9 mouse cellular contexts compared by ENCODE assay signal in the genomic region with DNA sequence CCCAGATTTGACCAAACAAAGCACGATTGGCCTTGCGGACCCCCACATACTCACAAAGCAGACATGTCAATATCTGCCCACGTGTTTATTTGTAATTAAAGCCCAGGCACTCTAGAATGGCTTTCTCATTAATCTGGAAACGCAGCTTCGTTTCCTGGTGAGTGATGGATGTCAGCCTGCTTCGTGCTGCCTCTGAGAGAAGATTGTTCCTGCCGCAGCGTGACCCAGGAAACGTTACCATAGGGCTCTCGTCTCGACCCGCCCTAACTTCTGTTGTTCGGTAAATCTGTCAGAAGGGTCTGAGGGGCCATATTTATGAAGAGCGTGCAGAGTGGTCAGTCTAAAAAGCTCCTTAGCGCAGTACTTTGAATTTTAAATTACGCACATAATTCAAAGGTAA.
DNase-seq lines count a peak whose midpoint lies in the region; ATAC-seq and TF ChIP-seq lines count a peak whose summit lies in the region.
"Had no signal": no experiment of that assay in that cellular context is flagged by ENCODE, and none has a peak within 500 bp of the region (broad histone marks: within the 10 kb centered on the region; RNA-seq: fewer than 3 reads in every experiment).

No protein-coding gene starts in this region.

- 0 out of 2 replicates have a peak overlapping the region, but pooled peaks have one; percentile 7 for H3K4me2 ChIP-seq in intestine, postnatal 0 days (replicated peaks; ENCODE audit: low read depth)
- H3K4me2 ChIP-seq in intestine, embryonic 16.5 days (ENCODE audit: low read depth, low read length) = no peak overlapping the region
- peak overlapping the region; percentile 21 for H3K4me2 ChIP-seq in hindbrain, embryonic 12.5 days (replicated peaks)
- H3K4me2 ChIP-seq in limb, embryonic 12.5 days = peak overlapping the region; percentile 40
- H3K4me2 ChIP-seq in neural tube, embryonic 14.5 days (ENCODE audit: low read depth, low read length) = peak overlapping the region; percentile 6; the same call in 1 of the 2 replicates
- H3K4me2 ChIP-seq: lung, embryonic 15.5 days had no signal

- no peak overlapping the region for H3K4me3 ChIP-seq in intestine, postnatal 0 days (ENCODE audit: low read depth, low read length)
- H3K4me3 ChIP-seq in intestine, embryonic 16.5 days (ENCODE audit: low read length) = no peak overlapping the region
- no peak overlapping the region for H3K4me3 ChIP-seq in hindbrain, embryonic 12.5 days
- 0 out of 2 replicates have a peak overlapping the region, but pooled peaks have one; percentile 3 for H3K4me3 ChIP-seq in limb, embryonic 12.5 days (replicated peaks)
- no peak overlapping the region for H3K4me3 ChIP-seq in neural tube, embryonic 14.5 days (ENCODE audit: low read depth, low read length)
- H3K4me3 ChIP-seq: erythroblast, embryonic 14.5 days; lung, embryonic 15.5 days had no signal

- WGBS in intestine, postnatal 0 days = 62% methylated on average over 16 of the region's 16 CpGs
- 46% methylated on average over 16 of the region's 16 CpGs for WGBS in intestine, embryonic 16.5 days
- WGBS in hindbrain, embryonic 12.5 days = 15% methylated on average over 16 of the region's 16 CpGs
- WGBS in limb, embryonic 12.5 days = 19% methylated on average over 16 of the region's 16 CpGs
- 7% methylated on average over 16 of the region's 16 CpGs for WGBS in neural tube, embryonic 14.5 days

- H3K36me3 ChIP-seq in intestine, postnatal 0 days (ENCODE audit: control insufficient read depth, insufficient read depth) = no peaks in the 10 kb centered on the region
- no peaks in the 10 kb centered on the region for H3K36me3 ChIP-seq in intestine, embryonic 16.5 days (ENCODE audit: control insufficient read depth, insufficient read depth, low read length)
- no peaks in the 10 kb centered on the region for H3K36me3 ChIP-seq in hindbrain, embryonic 12.5 days
- H3K36me3 ChIP-seq in limb, embryonic 12.5 days = no peaks in the 10 kb centered on the region
- no peaks in the 10 kb centered on the region for H3K36me3 ChIP-seq in neural tube, embryonic 14.5 days (ENCODE audit: control insufficient read depth, insufficient read depth, low read length)
- H3K36me3 ChIP-seq: lung, embryonic 15.5 days had no signal

- H3K9me3 ChIP-seq in intestine, postnatal 0 days (ENCODE audit: control insufficient read depth) = no peaks in the 10 kb centered on the region
- H3K9me3 ChIP-seq in intestine, embryonic 16.5 days (ENCODE audit: control insufficient read depth, low read length) = no peaks in the 10 kb centered on the region
- H3K9me3 ChIP-seq in hindbrain, embryonic 12.5 days (replicated peaks) = no peaks in the 10 kb centered on the region
- H3K9me3 ChIP-seq in limb, embryonic 12.5 days = no peaks in the 10 kb centered on the region
- H3K9me3 ChIP-seq in neural tube, embryonic 14.5 days (ENCODE audit: control insufficient read depth, low read length) = no peaks in the 10 kb centered on the region
- H3K9me3 ChIP-seq: lung, embryonic 15.5 days had no signal

- H3K27me3 ChIP-seq in intestine, postnatal 0 days (replicated peaks; ENCODE audit: control insufficient read depth, insufficient read depth, low read length) = no peaks in the 10 kb centered on the region
- no peaks in the 10 kb centered on the region for H3K27me3 ChIP-seq in intestine, embryonic 16.5 days (replicated peaks; ENCODE audit: control insufficient read depth, insufficient read depth, low read length)
- H3K27me3 ChIP-seq in hindbrain, embryonic 12.5 days = 0 out of 2 replicates have a peak, but pooled peaks cover 2% of the 10 kb centered on the region
- peaks cover 15% of the 10 kb centered on the region for H3K27me3 ChIP-seq in limb, embryonic 12.5 days
- H3K27me3 ChIP-seq in neural tube, embryonic 14.5 days (ENCODE audit: control insufficient read depth, insufficient read depth, low read length) = no peaks in the 10 kb centered on the region
- H3K27me3 ChIP-seq: lung, embryonic 15.5 days had no signal

- no peak for ATAC-seq in intestine, postnatal 0 days
- ATAC-seq in intestine, embryonic 16.5 days = no peak
- no peak for ATAC-seq in hindbrain, embryonic 12.5 days (ENCODE audit: low FRiP score)
- no peak for ATAC-seq in limb, embryonic 12.5 days (ENCODE audit: insufficient number of reproducible peaks, insufficient read depth, low FRiP score, low TSS enrichment, low read depth)
- ATAC-seq in neural tube, embryonic 14.5 days (ENCODE audit: low read depth) = no peak

- no peak overlapping the region for H3K27ac ChIP-seq in intestine, postnatal 0 days (ENCODE audit: low read depth, low read length)
- H3K27ac ChIP-seq in intestine, embryonic 16.5 days (ENCODE audit: low read length) = no peak overlapping the region
- H3K27ac ChIP-seq in hindbrain, embryonic 12.5 days = no peak overlapping the region
- no peak overlapping the region for H3K27ac ChIP-seq in limb, embryonic 12.5 days
- no peak overlapping the region for H3K27ac ChIP-seq in neural tube, embryonic 14.5 days (ENCODE audit: low read depth, low read length)
- H3K27ac ChIP-seq: lung, embryonic 15.5 days had no signal

- 0 out of 2 replicates have a peak, but pooled peaks cover 6% of the 10 kb centered on the region for H3K4me1 ChIP-seq in intestine, postnatal 0 days (replicated peaks; ENCODE audit: control insufficient read depth, insufficient read depth, low read length)
- peaks cover 5% of the 10 kb centered on the region for H3K4me1 ChIP-seq in intestine, embryonic 16.5 days (ENCODE audit: control insufficient read depth, insufficient read depth, low read length)
- peaks cover 29% of the 10 kb centered on the region for H3K4me1 ChIP-seq in hindbrain, embryonic 12.5 days
- peaks cover 23% of the 10 kb centered on the region for H3K4me1 ChIP-seq in limb, embryonic 12.5 days (replicated peaks)
- H3K4me1 ChIP-seq in neural tube, embryonic 14.5 days (ENCODE audit: control insufficient read depth, insufficient read depth, low read length) = peaks cover 17% of the 10 kb centered on the region; the same call in 1 of the 2 replicates

- no peak for TF ChIP-seq CTCF in intestine, postnatal 0 days (IDR thresholded peaks at IDR 0.05; ENCODE audit: low read depth)

- no peak for DNase-seq in left cerebral cortex, adult 18-20 months (ENCODE audit: low spot score in 2 of 2)
- no peak for DNase-seq in cerebellum, postnatal 14 days

- H3K9ac ChIP-seq in intestine, postnatal 0 days (ENCODE audit: low read depth, low read length) = no peak overlapping the region
- H3K9ac ChIP-seq in intestine, embryonic 16.5 days (ENCODE audit: low read depth, low read length) = no peak overlapping the region
- no peak overlapping the region for H3K9ac ChIP-seq in hindbrain, embryonic 12.5 days
- no peak overlapping the region for H3K9ac ChIP-seq in limb, embryonic 12.5 days (replicated peaks)
- no peak overlapping the region for H3K9ac ChIP-seq in neural tube, embryonic 14.5 days (replicated peaks; ENCODE audit: low read depth, low read length)
- H3K9ac ChIP-seq: lung, embryonic 15.5 days had no signal
